Mouse (Mus musculus) CD8-positive naive resting alpha-beta T cell, adult 57 days (primary cell): Measurements from ENCODE around the gene Mkrn3. TPM values are rescaled to one million over a fixed set of nuclear protein-coding genes. Genes with fewer than 3 reads are reported as not detected.

Experiments used
- total RNA-seq: library from RNA; stranded (reverse); gene quantifications from one replicate; pipeline ENCODE4 v1.2.4, GENCODE M21; 2023

The Mkrn3 gene
- total RNA-seq = not detected

DNA sequence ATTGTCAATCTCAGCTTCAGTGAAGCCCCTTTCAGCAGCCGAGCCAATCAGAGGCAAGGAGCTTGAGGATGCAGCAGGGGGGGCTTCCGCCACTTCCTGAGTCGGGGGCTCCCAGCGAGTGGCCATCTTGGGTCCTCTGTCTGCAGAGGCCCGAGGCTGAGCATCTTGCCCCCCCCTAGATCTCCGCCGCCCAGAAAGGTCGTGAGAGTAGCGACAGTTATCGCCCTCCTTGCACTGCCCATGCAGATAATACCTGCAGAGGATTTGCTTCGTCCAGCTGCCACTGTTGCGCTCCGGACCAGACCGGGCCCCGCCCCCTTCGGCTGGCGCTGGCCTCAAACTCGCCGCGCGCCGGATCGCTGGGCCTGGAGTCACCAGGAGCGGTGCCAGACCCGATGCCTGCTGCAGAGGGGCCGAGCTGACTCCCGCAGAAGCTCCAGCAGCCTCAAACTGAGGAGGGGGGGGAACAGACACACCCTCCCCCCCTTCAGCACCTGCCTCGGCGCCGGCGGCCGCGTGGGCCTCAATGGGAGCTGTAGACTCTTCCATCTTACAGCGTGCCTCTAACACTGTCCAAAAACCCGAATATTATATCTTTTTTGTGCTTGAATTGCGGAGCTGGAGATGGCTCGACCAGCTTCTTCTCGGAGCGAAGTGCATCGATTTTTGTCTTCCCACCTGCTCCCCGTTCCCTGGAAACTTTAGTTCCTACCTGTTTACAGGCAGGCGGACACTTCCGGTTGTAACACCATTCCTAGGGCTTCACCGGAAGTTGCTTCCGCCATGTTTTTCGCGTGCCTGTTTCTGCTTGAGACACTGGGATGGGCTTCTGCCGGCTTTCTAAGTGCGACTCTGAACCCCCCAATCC is at the start of gene Mkrn3:
Gene Mkrn3, minus strand, starts transcription at position 647 of the 868 bp plus-strand sequence.

GRCm38 (mm10) chr7:62463878-62464755 is 44.2 kb upstream of the Mkrn3 start, which contains the start of gene Peg12:
Peg12 (minus strand) TSS chr7:62464510.

GRCm38 (mm10) chr7:62376510-62377304 is 43.2 kb downstream of the Mkrn3 start, which contains the start of gene Magel2:
Magel2 (plus strand) TSS chr7:62377010.

Other genes starting within 250 kb of the Mkrn3 start
- not detected for gene Ndn, start 73.6 kb downstream of the Mkrn3 start, total RNA-seq
- gene Magel2, start 43.1 kb downstream of the Mkrn3 start, total RNA-seq = not detected
- gene Peg12, start 44.4 kb upstream of the Mkrn3 start, total RNA-seq = not detected